Mouse (Mus musculus): ENCODE data around the gene Aasdh. TPM values are rescaled to one million over a fixed set of nuclear protein-coding genes. Genes with fewer than 3 reads are reported as not detected.

The Aasdh gene
- polyA plus RNA-seq, 1 experiment from 2014 or later, result 18.0 TPM

DNA sequence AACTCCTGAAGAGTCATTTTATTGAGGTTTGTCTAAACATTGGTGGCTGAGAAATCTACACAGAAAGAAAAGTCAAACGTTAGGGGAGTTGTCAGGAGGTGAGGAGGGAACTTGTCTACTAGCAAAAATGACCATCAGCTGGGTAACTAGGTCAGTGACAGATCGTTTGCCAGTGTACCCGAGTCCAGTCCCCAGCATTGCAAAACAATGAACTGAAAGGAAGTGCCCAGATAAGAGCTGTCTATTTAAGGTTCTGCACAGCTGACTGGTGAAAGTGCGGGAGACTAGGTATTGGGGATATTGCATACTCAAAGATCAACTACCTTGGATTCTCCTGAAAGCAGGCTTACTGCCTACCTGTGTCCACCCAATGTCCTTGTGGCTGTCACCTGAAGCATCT lies 3.2 kb downstream of the Aasdh start:
- 85% methylated on average over 4 of the region's 4 CpGs for WGBS
- no peak for ATAC-seq (ENCODE audit: low FRiP score, low read depth)
- no peaks in the 10 kb centered on the region for H3K9me3 ChIP-seq
- H3K36me3 ChIP-seq, result no peaks in the 10 kb centered on the region
- H3K4me2 ChIP-seq, result no peak overlapping the region
- no peak overlapping the region for H3K4me3 ChIP-seq
- no peaks in the 10 kb centered on the region for H3K27me3 ChIP-seq
- peaks cover 13% of the 10 kb centered on the region for H3K4me1 ChIP-seq (replicated peaks)
- no peak overlapping the region for H3K27ac ChIP-seq (replicated peaks)
- no peak overlapping the region for H3K9ac ChIP-seq

- Histone ChIP-seq H3K27me3 (no peaks in the 10 kb centered on the region), H3K9me3 (no peaks in the 10 kb centered on the region), H3K36me3 (peaks cover 39% of the 10 kb centered on the region), H3K27ac (replicated peaks) (no peak overlapping the region), H3K4me1 (replicated peaks) (no peaks in the 10 kb centered on the region), H3K4me3 (no peak overlapping the region), H3K4me2 (no peak overlapping the region), H3K9ac (no peak overlapping the region)
- 85% methylated on average over 2 of the region's 2 CpGs for WGBS
- ATAC-seq (ENCODE audit: low FRiP score, low read depth), result no peak
These were observed 12.2 kb downstream of the Aasdh start for GRCm38 (mm10) chr5:76893084-76893483.

DNA sequence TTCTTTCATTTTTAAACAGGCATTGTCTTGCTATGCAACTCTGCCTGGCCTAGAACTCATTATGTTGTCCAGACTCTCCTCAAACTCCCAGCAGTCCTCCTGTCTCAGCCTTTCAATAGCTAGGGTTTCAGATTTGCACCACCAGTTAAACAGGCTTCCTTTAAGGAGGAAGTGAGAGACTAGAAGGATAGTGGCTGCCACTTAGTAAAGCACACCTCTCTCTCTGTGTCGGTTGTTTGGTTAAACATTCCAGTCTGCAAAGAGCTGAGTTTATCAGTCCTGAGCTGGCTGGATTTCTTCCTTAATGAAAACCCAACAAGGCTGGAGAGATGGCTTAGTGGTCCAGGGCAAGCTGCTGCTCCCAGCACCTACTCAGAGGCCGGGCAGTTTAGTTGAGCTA lies 12.7 kb downstream of the Aasdh start:
- 82% methylated on average over 2 of the region's 2 CpGs for WGBS
- Histone ChIP-seq H3K9me3 (no peaks in the 10 kb centered on the region), H3K4me1 (replicated peaks) (no peaks in the 10 kb centered on the region), H3K27me3 (no peaks in the 10 kb centered on the region), H3K27ac (replicated peaks) (no peak overlapping the region), H3K4me2 (no peak overlapping the region), H3K4me3 (no peak overlapping the region), H3K36me3 (peaks cover 41% of the 10 kb centered on the region), H3K9ac (no peak overlapping the region)
- ATAC-seq (ENCODE audit: low FRiP score, low read depth), result no peak

DNA sequence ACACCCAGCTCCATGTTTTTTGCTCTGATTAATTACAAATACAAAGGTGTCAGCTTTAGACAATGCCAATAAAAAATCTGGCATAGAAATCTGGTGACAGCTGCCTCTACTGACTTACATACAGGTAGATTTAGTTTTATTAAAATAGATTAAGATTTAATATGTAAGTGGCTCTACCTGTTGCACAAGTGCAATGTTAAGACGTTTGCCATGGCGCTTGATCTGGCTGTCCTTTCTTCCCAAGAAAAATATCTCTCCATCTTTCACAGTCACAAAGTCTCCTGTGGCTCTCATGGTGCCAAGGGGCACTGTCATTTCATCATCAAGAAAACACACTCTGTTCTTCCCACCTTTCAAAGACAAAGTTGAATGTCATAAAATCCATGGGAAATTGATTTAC lies 18.3 kb downstream of the Aasdh start:
- peaks cover 57% of the 10 kb centered on the region for H3K36me3 ChIP-seq

DNA sequence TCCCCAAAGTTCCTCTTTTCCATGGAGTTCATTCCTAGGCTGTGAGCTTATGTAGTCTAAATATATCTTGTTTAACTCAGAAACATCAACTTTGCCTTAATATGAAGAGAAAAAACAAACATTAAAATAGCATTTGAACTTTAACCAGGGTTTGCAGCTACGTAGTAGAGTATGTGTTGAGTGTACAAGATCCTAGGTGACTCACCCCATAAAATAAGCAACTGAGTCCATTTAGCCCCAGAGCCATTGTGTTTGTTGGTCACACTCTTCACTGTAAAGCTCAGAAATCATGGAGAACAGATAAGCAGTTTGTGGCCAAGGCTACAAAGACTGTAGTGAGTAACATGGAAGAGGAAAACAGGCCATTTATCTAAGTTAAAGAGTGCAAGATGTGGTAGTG lies 21.2 kb downstream of the Aasdh start:
- H3K36me3 ChIP-seq, result peaks cover 37% of the 10 kb centered on the region

More for the DNA sequence above, 18.3 kb downstream of the Aasdh start:
- Histone ChIP-seq H3K27ac (replicated peaks) (no peak overlapping the region), H3K4me1 (replicated peaks) (no peaks in the 10 kb centered on the region), H3K9ac (no peak overlapping the region), H3K27me3 (no peaks in the 10 kb centered on the region), H3K9me3 (no peaks in the 10 kb centered on the region), H3K4me3 (no peak overlapping the region), H3K4me2 (no peak overlapping the region)
- ATAC-seq (ENCODE audit: low FRiP score, low read depth), result no peak
- WGBS, result 89% methylated on average over 2 of the region's 2 CpGs

DNA sequence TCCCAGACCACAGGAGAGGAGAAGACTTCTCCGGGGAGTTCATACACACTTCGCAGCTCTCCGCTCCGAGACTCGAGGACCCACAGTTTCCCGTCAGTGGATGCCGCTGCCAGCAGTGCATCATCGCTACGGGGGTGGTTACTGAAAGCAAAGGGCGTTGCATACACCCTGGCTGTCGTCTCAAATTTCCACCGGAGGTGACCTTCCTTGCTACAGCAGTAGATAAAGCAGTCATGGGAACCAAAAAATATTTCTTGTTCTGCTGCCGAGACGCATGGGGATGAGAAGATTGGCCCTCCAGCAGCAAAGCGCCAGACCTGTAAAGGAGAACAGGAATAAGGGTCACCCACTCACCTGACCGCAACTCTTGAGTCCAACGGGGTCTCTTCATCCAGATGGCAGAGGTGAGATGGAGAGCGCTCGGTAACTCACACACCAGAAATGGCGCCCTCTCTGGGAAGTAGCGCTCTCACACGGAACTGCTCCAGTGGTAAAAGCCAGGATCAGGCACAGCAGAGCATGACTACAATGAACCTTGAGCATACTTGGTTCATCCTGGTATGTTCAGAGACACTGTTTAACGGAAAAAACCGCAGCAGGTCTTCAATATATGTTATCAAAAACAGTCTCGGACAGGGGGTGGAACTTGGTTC lies 29.1 kb downstream of the Aasdh start:
- Histone ChIP-seq H3K27ac (replicated peaks) (no peak overlapping the region), H3K9me3 (no peaks in the 10 kb centered on the region), H3K4me1 (replicated peaks) (no peaks in the 10 kb centered on the region), H3K9ac (no peak overlapping the region), H3K4me3 (no peak overlapping the region), H3K27me3 (no peaks in the 10 kb centered on the region), H3K36me3 (peaks cover 37% of the 10 kb centered on the region), H3K4me2 (no peak overlapping the region)
- whole genome bisulfite sequencing, result 90% methylated on average over 25 of the region's 25 CpGs
- no peak for ATAC-seq (ENCODE audit: low FRiP score, low read depth)

More for the DNA sequence above, 21.2 kb downstream of the Aasdh start:
- 86% methylated on average over 1 of the region's 1 CpGs for WGBS
- no peak for ATAC-seq (ENCODE audit: low FRiP score, low read depth)
- H3K27me3 ChIP-seq, result no peaks in the 10 kb centered on the region
- H3K4me3 ChIP-seq, result no peak overlapping the region
- H3K9ac ChIP-seq, result no peak overlapping the region
- no peak overlapping the region for H3K27ac ChIP-seq (replicated peaks)
- H3K4me1 ChIP-seq (replicated peaks), result no peaks in the 10 kb centered on the region
- no peaks in the 10 kb centered on the region for H3K9me3 ChIP-seq
- H3K4me2 ChIP-seq, result no peak overlapping the region

DNA sequence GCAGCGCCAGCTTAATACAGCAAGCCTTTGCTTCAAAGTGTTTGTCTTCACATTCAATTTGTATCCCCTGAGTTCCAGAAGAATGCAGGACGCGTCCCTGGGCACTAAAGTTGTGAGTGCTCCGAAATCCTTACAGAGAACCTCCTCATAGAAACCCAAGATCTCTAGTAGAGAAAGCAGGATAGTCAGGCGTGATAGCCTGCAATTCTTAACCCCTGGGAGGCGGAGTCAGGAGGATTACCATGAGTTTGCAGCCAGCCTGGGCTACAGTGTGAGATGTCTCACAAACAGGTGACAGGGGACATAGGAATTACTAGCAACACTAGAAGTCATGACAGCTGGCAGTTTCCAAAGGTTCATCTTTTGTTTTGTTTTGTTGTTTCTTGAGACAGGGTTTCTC lies 35.8 kb downstream of the Aasdh start:
- Histone ChIP-seq H3K4me1 (replicated peaks) (no peaks in the 10 kb centered on the region), H3K36me3 (peaks cover 39% of the 10 kb centered on the region), H3K9ac (no peak overlapping the region), H3K4me3 (peak overlapping the region; percentile 19; the same call in 1 of the 2 replicates), H3K27ac (replicated peaks) (no peak overlapping the region), H3K27me3 (no peaks in the 10 kb centered on the region), H3K9me3 (no peaks in the 10 kb centered on the region), H3K4me2 (peak overlapping the region; percentile 37)
- ATAC-seq (ENCODE audit: low FRiP score, low read depth), result no peak
- 56% methylated on average over 6 of the region's 6 CpGs for WGBS

- peaks cover 35% of the 10 kb centered on the region for H3K36me3 ChIP-seq
- no peaks in the 10 kb centered on the region for H3K27me3 ChIP-seq
- H3K9me3 ChIP-seq, result no peaks in the 10 kb centered on the region
- no peak overlapping the region for H3K27ac ChIP-seq (replicated peaks)
- H3K9ac ChIP-seq, result no peak overlapping the region
- H3K4me3 ChIP-seq, result peak overlapping the region; percentile 19
- no peaks in the 10 kb centered on the region for H3K4me1 ChIP-seq (replicated peaks)
- H3K4me2 ChIP-seq, result peak overlapping the region; percentile 37
- peak; percentile 62; the same call in 1 of the 2 replicates for ATAC-seq (ENCODE audit: low FRiP score, low read depth)
- WGBS, result 27% methylated on average over 16 of the region's 16 CpGs
These were observed 36.5 kb downstream of the Aasdh start for GRCm38 (mm10) chr5:76868693-76869286.

DNA sequence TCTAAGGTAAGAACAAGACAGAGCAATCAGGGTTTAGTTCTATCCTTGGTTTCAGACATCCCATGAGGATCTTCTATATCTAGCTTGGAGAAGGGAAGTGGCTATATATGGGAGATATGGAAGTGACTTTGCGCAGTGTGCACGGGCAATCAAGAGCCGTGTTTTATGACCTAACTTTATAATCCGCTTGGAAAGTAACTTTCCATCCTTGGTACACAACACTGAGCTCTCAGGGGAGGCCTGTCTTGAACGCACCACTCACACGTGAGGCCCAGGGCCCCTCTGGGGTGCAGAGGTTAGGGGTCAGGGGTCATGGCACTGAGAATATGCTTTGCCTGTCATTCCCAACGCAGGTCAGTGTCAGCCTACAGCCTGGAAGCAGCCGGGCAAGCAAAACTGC lies 38.5 kb downstream of the Aasdh start:
- H3K9me3 ChIP-seq, result no peaks in the 10 kb centered on the region
- H3K4me3 ChIP-seq, result no peak overlapping the region
- 75% methylated on average over 8 of the region's 8 CpGs for WGBS
- no peak overlapping the region for H3K9ac ChIP-seq
- ATAC-seq (ENCODE audit: low FRiP score, low read depth), result no peak
- no peaks in the 10 kb centered on the region for H3K4me1 ChIP-seq (replicated peaks)
- H3K4me2 ChIP-seq, result no peak overlapping the region
- H3K27ac ChIP-seq (replicated peaks), result no peak overlapping the region
- no peaks in the 10 kb centered on the region for H3K27me3 ChIP-seq
- peaks cover 30% of the 10 kb centered on the region for H3K36me3 ChIP-seq

DNA sequence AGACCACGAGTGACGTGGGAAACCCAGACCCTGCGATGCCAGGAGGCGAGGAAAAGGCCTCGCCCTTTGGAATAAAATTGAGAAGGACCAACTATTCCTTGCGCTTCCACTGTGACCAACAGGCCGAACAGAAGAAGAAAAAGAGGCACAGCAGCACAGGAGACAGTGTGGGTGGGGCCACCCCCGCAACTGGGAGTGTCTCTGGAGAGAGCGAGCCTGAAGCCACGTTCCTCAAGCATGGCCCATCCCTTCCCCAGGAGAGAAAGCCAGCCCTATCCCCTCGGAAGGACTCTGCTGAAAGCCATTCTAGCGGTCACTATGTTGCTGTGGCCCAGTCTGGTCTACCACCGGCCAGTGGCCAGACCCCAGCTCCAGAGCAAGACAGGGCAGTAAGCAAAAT lies 46.9 kb downstream of the Aasdh start:
- no peak for ATAC-seq (ENCODE audit: low FRiP score, low read depth)
- H3K4me3 ChIP-seq, result no peak overlapping the region
- peaks cover 7% of the 10 kb centered on the region; the same call in 1 of the 2 replicates for H3K27me3 ChIP-seq
- no peak overlapping the region for H3K9ac ChIP-seq
- WGBS, result 78% methylated on average over 13 of the region's 13 CpGs
- no peak overlapping the region for H3K4me2 ChIP-seq
- H3K9me3 ChIP-seq, result no peaks in the 10 kb centered on the region
- H3K27ac ChIP-seq (replicated peaks), result no peak overlapping the region
- peaks cover 18% of the 10 kb centered on the region for H3K4me1 ChIP-seq (replicated peaks)
- peaks cover 29% of the 10 kb centered on the region for H3K36me3 ChIP-seq

- 29% methylated on average over 62 of the region's 62 CpGs for WGBS
- Histone ChIP-seq H3K9me3 (no peaks in the 10 kb centered on the region), H3K4me2 (peak overlapping the region; percentile 42), H3K9ac (no peak overlapping the region), H3K4me3 (peak overlapping the region; percentile 18), H3K27ac (replicated peaks) (no peak overlapping the region), H3K36me3 (peaks cover 32% of the 10 kb centered on the region), H3K4me1 (replicated peaks) (peaks cover 18% of the 10 kb centered on the region), H3K27me3 (peaks cover 7% of the 10 kb centered on the region; the same call in 1 of the 2 replicates)
- no peak for ATAC-seq (ENCODE audit: low FRiP score, low read depth)
These were observed 48.0 kb downstream of the Aasdh start for GRCm38 (mm10) chr5:76857103-76858015.

Measured in hindbrain, embryonic 15.5 days (tissue).